Mouse (Mus musculus) forebrain, embryonic 15.5 days (tissue): Measurements from ENCODE around the gene Opcml. TPM values are rescaled to one million over a fixed set of nuclear protein-coding genes. Genes with fewer than 3 reads are reported as not detected.

Source experiments
- ATAC-seq: fragments of 200-750 bp; cut with Nextera tagmentation; replicated peaks from 2 replicates; pipeline ENCODE4 v1.8.0; 2017; ENCODE audit warnings: mild to moderate bottlenecking, moderate TSS enrichment, moderate library complexity
- H3K27ac ChIP-seq: fragments of 300-500 bp; sonication (generic); replicated peaks from 2 replicates; pipeline ENCODE4 v1.5.1; 2015; ENCODE audit warnings: mild to moderate bottlenecking, inconsistent platforms
- H3K27me3 ChIP-seq: fragments of 300-500 bp; sonication (generic); 2 replicates; pipeline ENCODE4 v1.6.1; 2015; ENCODE audit warnings: inconsistent platforms
- H3K36me3 ChIP-seq: fragments of 300-500 bp; sonication (generic); 2 replicates; pipeline ENCODE4 v1.6.1; 2015; ENCODE audit warnings: mild to moderate bottlenecking, inconsistent platforms
- H3K4me1 ChIP-seq: fragments of 300-500 bp; sonication (generic); 2 replicates; pipeline ENCODE4 v1.6.1; 2015; ENCODE audit warnings: inconsistent platforms
- H3K4me2 ChIP-seq: fragments of 300-500 bp; sonication (generic); replicated peaks from 2 replicates; pipeline ENCODE4 v1.6.1; 2015; ENCODE audit warnings: mild to moderate bottlenecking, inconsistent platforms
- H3K4me3 ChIP-seq: fragments of 300-500 bp; sonication (generic); 2 replicates; pipeline ENCODE4 v1.5.1; 2015; ENCODE audit warnings: mild to moderate bottlenecking, inconsistent platforms
- H3K9ac ChIP-seq: fragments of 300-500 bp; sonication (generic); replicated peaks from 2 replicates; pipeline ENCODE4 v1.6.1; 2015; ENCODE audit warnings: mild to moderate bottlenecking, inconsistent platforms
- H3K9me3 ChIP-seq: fragments of 300-500 bp; sonication (generic); 2 replicates; pipeline ENCODE4 v1.6.1; 2016; ENCODE audit warnings: inconsistent platforms
- WGBS: fragments of 180-500 bp; shearing (Covaris S2); methylation state at CpG from one replicate; pipeline ENCODE4 v1.1.7; 2015; ENCODE audit warnings: mixed read lengths; 5-methylcytosine and 5-hydroxymethylcytosine counted together
- polyA plus RNA-seq: library from polyadenylated mRNA; unstranded; fragments of >200 nt; fragmentation: Nextera tagmentation; extraction: Ambion mirVana; gene quantifications from 2 replicates; pipeline ENCODE4 v1.2.1, GENCODE M21; 2015

The Opcml gene
- polyA plus RNA-seq, 1 experiment from 2014 or later, result 54.4 TPM

GRCm38 (mm10) chr9:28548189-28548588 lies 757.6 kb downstream of the Opcml start:
- no peak for ATAC-seq
- 34% methylated on average over 9 of the region's 9 CpGs for WGBS
- Histone ChIP-seq H3K4me2 (no peak overlapping the region), H3K9ac (no peak overlapping the region), H3K27me3 (no peaks in the 10 kb centered on the region), H3K27ac (no peak overlapping the region), H3K4me1 (no peaks in the 10 kb centered on the region), H3K36me3 (no peaks in the 10 kb centered on the region), H3K9me3 (no peaks in the 10 kb centered on the region), H3K4me3 (no peak overlapping the region)

GRCm38 (mm10) chr9:28552387-28553182 lies 762.0 kb downstream of the Opcml start:
- WGBS, result 89% methylated on average over 1 of the region's 1 CpGs
- no peak overlapping the region for H3K4me2 ChIP-seq
- no peaks in the 10 kb centered on the region for H3K36me3 ChIP-seq
- no peak overlapping the region for H3K27ac ChIP-seq
- no peaks in the 10 kb centered on the region for H3K9me3 ChIP-seq
- H3K27me3 ChIP-seq, result no peaks in the 10 kb centered on the region
- no peak overlapping the region for H3K4me3 ChIP-seq
- H3K4me1 ChIP-seq, result peaks cover 3% of the 10 kb centered on the region; the same call in 1 of the 2 replicates
- ATAC-seq, result no peak
- no peak overlapping the region for H3K9ac ChIP-seq

DNA sequence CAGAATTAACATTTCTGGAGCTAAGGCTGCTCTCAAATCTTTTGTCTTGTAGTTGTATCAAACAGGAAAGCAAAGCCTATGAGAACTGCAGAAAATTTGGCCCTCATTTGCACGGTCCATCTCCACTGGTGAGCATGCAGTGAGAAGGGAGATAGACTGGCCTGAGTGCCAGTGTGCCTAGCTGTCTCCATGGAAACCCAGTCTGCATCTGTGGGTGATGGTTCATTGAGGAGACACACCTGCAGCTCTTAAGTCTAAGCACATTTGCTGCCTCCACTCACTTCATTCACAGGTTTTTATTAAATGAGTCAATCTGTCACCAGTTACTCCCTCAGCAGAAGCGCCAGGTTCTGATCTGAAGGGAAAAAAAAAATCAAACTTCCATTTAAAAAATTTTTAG lies 768.1 kb downstream of the Opcml start:
- Histone ChIP-seq H3K4me1 (peaks cover 10% of the 10 kb centered on the region; the same call in 1 of the 2 replicates), H3K27me3 (no peaks in the 10 kb centered on the region), H3K27ac (no peak overlapping the region), H3K9ac (no peak overlapping the region), H3K4me3 (no peak overlapping the region), H3K4me2 (no peak overlapping the region), H3K36me3 (no peaks in the 10 kb centered on the region), H3K9me3 (no peaks in the 10 kb centered on the region)
- ATAC-seq, result no peak
- 73% methylated on average over 2 of the region's 2 CpGs for WGBS

- Histone ChIP-seq H3K4me1 (0 out of 2 replicates have a peak, but pooled peaks cover 7% of the 10 kb centered on the region), H3K4me3 (no peak overlapping the region), H3K9me3 (no peaks in the 10 kb centered on the region), H3K4me2 (no peak overlapping the region), H3K27ac (no peak overlapping the region), H3K36me3 (no peaks in the 10 kb centered on the region), H3K27me3 (no peaks in the 10 kb centered on the region), H3K9ac (no peak overlapping the region)
- ATAC-seq, result no peak
- WGBS, result 28% methylated on average over 6 of the region's 6 CpGs
Measured at GRCm38 (mm10) chr9:28561761-28562160, 771.2 kb downstream of the Opcml start.

- Histone ChIP-seq H3K4me1 (0 out of 2 replicates have a peak, but pooled peaks cover 7% of the 10 kb centered on the region), H3K4me2 (no peak overlapping the region), H3K36me3 (no peaks in the 10 kb centered on the region), H3K4me3 (no peak overlapping the region), H3K27ac (no peak overlapping the region), H3K9me3 (no peaks in the 10 kb centered on the region), H3K27me3 (no peaks in the 10 kb centered on the region), H3K9ac (no peak overlapping the region)
- ATAC-seq, result no peak
- WGBS, result 65% methylated on average over 14 of the region's 14 CpGs
Measured at GRCm38 (mm10) chr9:28563066-28563683, 772.6 kb downstream of the Opcml start.

DNA sequence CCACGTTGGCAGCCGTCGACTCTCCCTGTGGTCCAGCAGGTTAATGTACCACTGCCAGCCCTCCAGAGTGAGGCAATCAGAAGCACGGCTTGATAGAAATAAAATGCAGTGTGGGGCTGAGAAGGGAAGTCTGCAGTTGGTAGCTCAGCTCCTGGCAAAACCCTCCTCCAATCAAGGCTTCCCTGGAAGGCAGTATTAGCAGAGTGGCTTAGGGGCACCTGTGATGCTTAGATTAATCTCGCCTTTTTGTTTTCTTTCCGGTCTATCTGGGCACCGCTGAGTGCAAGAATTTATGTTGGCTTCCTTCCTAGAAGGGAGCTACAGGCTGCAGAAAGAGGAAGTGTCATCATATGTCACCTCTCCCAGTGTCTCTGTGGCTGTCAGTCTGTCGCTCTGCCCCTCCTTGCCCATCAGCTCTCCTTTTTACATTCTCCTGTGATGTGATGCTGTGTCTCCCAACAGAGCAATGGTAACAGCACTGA lies 778.5 kb downstream of the Opcml start:
- ATAC-seq, result peak; percentile 38; the same call in 1 of the 2 replicates
- no peak overlapping the region for H3K9ac ChIP-seq
- no peaks in the 10 kb centered on the region for H3K36me3 ChIP-seq
- H3K4me1 ChIP-seq, result peaks cover 10% of the 10 kb centered on the region
- 20% methylated on average over 8 of the region's 8 CpGs for WGBS
- no peak overlapping the region for H3K4me2 ChIP-seq
- no peak overlapping the region for H3K4me3 ChIP-seq
- H3K9me3 ChIP-seq, result no peaks in the 10 kb centered on the region
- H3K27ac ChIP-seq, result peak overlapping the region; percentile 22; the same call in 1 of the 2 replicates
- no peaks in the 10 kb centered on the region for H3K27me3 ChIP-seq

DNA sequence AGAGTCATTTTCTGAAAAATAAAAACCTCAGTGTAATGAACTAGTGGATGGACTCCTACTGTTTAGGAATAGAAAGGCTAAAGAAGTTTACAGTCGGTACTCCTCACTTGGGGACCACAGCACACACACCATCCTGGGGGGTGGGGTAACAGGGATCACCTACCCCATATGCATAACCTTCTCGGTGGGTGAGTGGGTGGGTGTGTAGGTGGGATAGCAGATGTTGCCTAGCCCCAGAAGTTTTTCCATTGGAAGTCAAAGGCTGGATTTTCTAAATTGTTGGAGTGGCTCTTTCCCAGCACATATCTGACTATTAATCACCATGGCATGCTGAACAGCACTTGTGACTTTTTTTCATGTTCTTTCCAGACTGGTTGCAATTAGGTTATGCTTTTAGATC lies 779.2 kb downstream of the Opcml start:
- no peaks in the 10 kb centered on the region for H3K9me3 ChIP-seq
- no peaks in the 10 kb centered on the region for H3K27me3 ChIP-seq
- ATAC-seq, result no peak
- no peak overlapping the region for H3K9ac ChIP-seq
- no peaks in the 10 kb centered on the region for H3K36me3 ChIP-seq
- WGBS, result 70% methylated on average over 2 of the region's 2 CpGs
- no peak overlapping the region for H3K4me2 ChIP-seq
- H3K4me1 ChIP-seq, result peaks cover 10% of the 10 kb centered on the region
- no peak overlapping the region for H3K4me3 ChIP-seq
- H3K27ac ChIP-seq, result 0 out of 2 replicates have a peak overlapping the region, but pooled peaks have one; percentile 22

DNA sequence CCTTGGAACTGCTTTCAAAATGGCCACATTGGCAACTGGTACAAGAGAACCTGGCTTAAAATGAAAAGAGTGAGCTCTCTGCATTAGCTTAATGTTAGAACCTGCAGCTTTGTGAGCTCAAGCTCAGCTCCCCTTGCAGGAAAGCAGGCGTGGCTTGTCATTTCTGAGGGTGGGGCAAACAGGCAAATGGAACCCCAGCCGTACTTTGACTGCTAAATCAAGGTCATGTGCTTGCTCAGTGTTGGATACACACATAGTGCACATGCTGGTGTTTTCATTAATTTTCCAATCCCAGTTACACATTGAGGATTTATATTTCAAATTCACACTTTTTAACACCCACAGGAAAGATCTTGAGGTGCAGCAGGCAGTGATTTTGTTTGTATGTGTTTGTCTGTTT lies 781.1 kb downstream of the Opcml start:
- Histone ChIP-seq H3K9me3 (no peaks in the 10 kb centered on the region), H3K4me3 (no peak overlapping the region), H3K4me1 (peaks cover 10% of the 10 kb centered on the region), H3K27me3 (no peaks in the 10 kb centered on the region), H3K9ac (no peak overlapping the region), H3K27ac (no peak overlapping the region), H3K4me2 (no peak overlapping the region), H3K36me3 (no peaks in the 10 kb centered on the region)
- WGBS, result 70% methylated on average over 2 of the region's 2 CpGs
- no peak for ATAC-seq

DNA sequence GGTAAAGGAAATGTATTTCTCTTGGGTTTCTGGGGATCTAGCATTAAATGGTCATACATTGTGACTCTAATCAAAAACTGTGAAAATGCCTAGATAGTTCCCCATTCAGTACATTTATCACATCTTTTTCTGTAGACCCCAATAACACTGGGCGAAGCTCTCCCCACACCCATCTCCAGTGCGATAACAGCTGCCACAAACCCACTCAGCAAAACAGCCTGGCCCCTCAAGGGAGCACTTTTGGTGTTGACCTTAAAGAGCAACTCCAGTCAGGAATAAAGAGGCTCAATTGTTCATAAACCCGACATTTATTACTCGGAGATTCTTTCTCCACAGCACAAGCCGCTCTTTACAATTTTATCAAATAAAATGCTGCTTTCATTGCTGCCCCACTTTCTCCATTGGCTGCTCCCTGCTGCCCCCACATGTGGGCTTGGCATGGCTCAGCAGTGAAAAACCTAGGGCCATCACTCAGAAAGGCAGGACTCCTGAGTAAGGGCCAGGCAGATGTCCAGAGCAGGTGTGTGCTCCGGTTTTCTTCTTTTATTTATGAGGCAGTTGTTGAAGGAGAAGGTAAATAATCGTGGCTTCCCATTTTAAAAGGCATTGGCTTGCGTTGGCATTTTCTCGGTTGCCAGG lies 781.7 kb downstream of the Opcml start:
- no peak overlapping the region for H3K4me2 ChIP-seq
- H3K9ac ChIP-seq, result no peak overlapping the region

GRCm38 (mm10) chr9:28578730-28579129 lies 788.2 kb downstream of the Opcml start:
- Histone ChIP-seq H3K4me2 (no peak overlapping the region), H3K4me3 (no peak overlapping the region), H3K27ac (no peak overlapping the region), H3K9me3 (no peaks in the 10 kb centered on the region), H3K27me3 (no peaks in the 10 kb centered on the region), H3K9ac (no peak overlapping the region), H3K36me3 (no peaks in the 10 kb centered on the region), H3K4me1 (no peaks in the 10 kb centered on the region)
- ATAC-seq, result no peak

More for the DNA sequence above, 781.7 kb downstream of the Opcml start:
- peaks cover 10% of the 10 kb centered on the region for H3K4me1 ChIP-seq
- no peak overlapping the region for H3K4me3 ChIP-seq
- H3K9me3 ChIP-seq, result no peaks in the 10 kb centered on the region
- no peaks in the 10 kb centered on the region for H3K27me3 ChIP-seq
- 78% methylated on average over 9 of the region's 9 CpGs for WGBS
- no peak for ATAC-seq
- H3K27ac ChIP-seq, result no peak overlapping the region
- H3K36me3 ChIP-seq, result no peaks in the 10 kb centered on the region

DNA sequence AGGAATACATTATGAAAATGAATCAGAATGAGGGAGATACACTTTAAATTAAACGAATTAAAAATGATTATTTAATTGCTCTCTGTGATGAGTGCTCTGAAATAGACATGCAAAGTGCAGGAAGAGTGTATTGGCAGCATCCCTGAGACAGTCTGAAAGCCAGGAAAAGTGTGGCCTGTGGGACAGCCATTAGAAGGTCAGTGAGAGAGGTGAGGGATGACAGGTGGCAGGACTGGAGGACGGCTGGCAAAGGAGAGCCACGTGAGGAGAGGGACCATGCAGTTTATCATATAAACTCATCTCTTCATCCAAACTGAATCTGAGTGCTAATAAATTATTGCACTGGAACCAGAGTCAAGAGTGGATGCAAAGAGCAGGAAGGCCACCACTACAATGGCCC lies 796.7 kb downstream of the Opcml start:
- H3K27ac ChIP-seq, result peak overlapping the region; percentile 2; the same call in 1 of the 2 replicates
- H3K9ac ChIP-seq, result no peak overlapping the region
- no peak overlapping the region for H3K4me2 ChIP-seq
- no peaks in the 10 kb centered on the region for H3K36me3 ChIP-seq
- H3K4me1 ChIP-seq, result peaks cover 6% of the 10 kb centered on the region; the same call in 1 of the 2 replicates
- H3K4me3 ChIP-seq, result no peak overlapping the region
- WGBS, result 59% methylated on average over 3 of the region's 3 CpGs
- no peaks in the 10 kb centered on the region for H3K27me3 ChIP-seq
- no peaks in the 10 kb centered on the region for H3K9me3 ChIP-seq
- 0 out of 2 replicates have a peak, but pooled peaks have one; percentile 35 for ATAC-seq

- Histone ChIP-seq H3K4me1 (peaks cover 6% of the 10 kb centered on the region; the same call in 1 of the 2 replicates), H3K27ac (peak overlapping the region; percentile 2; the same call in 1 of the 2 replicates), H3K36me3 (no peaks in the 10 kb centered on the region), H3K4me2 (no peak overlapping the region), H3K4me3 (no peak overlapping the region), H3K9ac (no peak overlapping the region), H3K9me3 (no peaks in the 10 kb centered on the region), H3K27me3 (no peaks in the 10 kb centered on the region)
- 37% methylated on average over 4 of the region's 4 CpGs for WGBS
- peak; percentile 53; the same call in 1 of the 2 replicates for ATAC-seq
Measured at GRCm38 (mm10) chr9:28587857-28588388, 797.3 kb downstream of the Opcml start.
